In genomic region chr6:138171480-138172224, GRCm38 (mm10) we compare ENCODE assay signal across 7 mouse cellular contexts. TPM values are rescaled to one million over a fixed set of nuclear protein-coding genes. Genes with fewer than 3 reads are reported as not detected.
DNase-seq lines count a peak whose midpoint lies in the region; ATAC-seq and TF ChIP-seq lines count a peak whose summit lies in the region.

No protein-coding gene starts in this region.

- no peaks in the 10 kb centered on the region for H3K4me1 ChIP-seq in kidney, postnatal 0 days (replicated peaks; ENCODE audit: insufficient read depth, low read length)
- no peaks in the 10 kb centered on the region for H3K4me1 ChIP-seq in thymus, adult 2 months (replicated peaks; ENCODE audit: control insufficient read depth, insufficient read depth, low read length)

- in situ Hi-C loops in Patski (cut with MboI; ENCODE audit: low pct_unique_long_range_greater_than_20kb) = no loop called here

- WGBS in kidney, postnatal 0 days = 48% methylated on average over 15 of the region's 15 CpGs
- 73% methylated on average over 15 of the region's 15 CpGs for WGBS in thymus, adult 2 months

- no peak overlapping the region for H3K4me2 ChIP-seq in kidney, postnatal 0 days (ENCODE audit: low read length)

- H3K4me3 ChIP-seq in kidney, postnatal 0 days (replicated peaks; ENCODE audit: low read depth, low read length) = no peak overlapping the region
- H3K4me3 ChIP-seq in thymus, adult 2 months (ENCODE audit: control insufficient read depth, insufficient read depth, low read length) = no peak overlapping the region

- TF ChIP-seq POLR2A in thymus, adult 2 months (IDR thresholded peaks at IDR 0.05; ENCODE audit: control insufficient read depth, extremely low read depth, insufficient read depth, low read length, poor library complexity) = no peak

- TF ChIP-seq CTCF in Patski (IDR thresholded peaks at IDR 0.05) = peak; percentile 45
- peak; percentile 81 for TF ChIP-seq CTCF in kidney, postnatal 0 days (IDR thresholded peaks at IDR 0.05; ENCODE audit: low read depth)
- no peak for TF ChIP-seq CTCF in thymus, adult 2 months (IDR thresholded peaks at IDR 0.05; ENCODE audit: borderline replicate concordance, control insufficient read depth, extremely low read depth, insufficient read depth, low read length, poor library complexity)

- no peaks in the 10 kb centered on the region for H3K27me3 ChIP-seq in Patski
- no peaks in the 10 kb centered on the region for H3K27me3 ChIP-seq in kidney, postnatal 0 days (ENCODE audit: insufficient read depth, low read length)
- H3K27me3 ChIP-seq in thymus, adult 2 months (ENCODE audit: control insufficient read depth, insufficient read depth, low read length) = no peaks in the 10 kb centered on the region

- H3K9me3 ChIP-seq in kidney, postnatal 0 days (replicated peaks; ENCODE audit: low read length) = no peaks in the 10 kb centered on the region

- H3K36me3 ChIP-seq in kidney, postnatal 0 days (ENCODE audit: insufficient read depth, low read length) = no peaks in the 10 kb centered on the region
- H3K36me3 ChIP-seq in thymus, adult 2 months (ENCODE audit: control insufficient read depth, insufficient read depth, low read length) = no peaks in the 10 kb centered on the region

- CTCF ChIA-PET in Patski (lab: Charles Lee) = no interaction called here

- DNase-seq in Patski (ENCODE audit: low read depth, low spot score) = no peak
- DNase-seq in brain, embryonic 18.5 days (ENCODE audit: low read depth, low spot score) = peak; percentile 49
- DNase-seq in heart, adult 9 months (ENCODE audit: low spot score in 2 of 2) = peak; percentile 17 to 31
- DNase-seq in kidney, postnatal 0 days (ENCODE audit: low spot score) = peak; percentile 81
- DNase-seq in lung, postnatal 14 days = peak; percentile 2
- DNase-seq in right cerebral cortex, postnatal 25 days = peak; percentile 29
- no peak for DNase-seq in thymus, adult 2 months

- POLR2A ChIA-PET in Patski (lab: Charles Lee) = no interaction called here

- H3K27ac ChIP-seq in kidney, postnatal 0 days = no peak overlapping the region
- no peak overlapping the region for H3K27ac ChIP-seq in thymus, adult 2 months (ENCODE audit: control insufficient read depth, insufficient read depth, low read length)

- H3K9ac ChIP-seq in kidney, postnatal 0 days (ENCODE audit: low read depth, low read length) = no peak overlapping the region

- no peak for ATAC-seq in Patski
- ATAC-seq in kidney, postnatal 0 days (replicated peaks; ENCODE audit: low FRiP score, low read depth) = peak; percentile 52; the same call in 1 of the 2 replicates

RNA-seq across cellular contexts. Expression of gene Mgst1, which starts 31.5 kb away (rescaled TPM):
- 126 TPM for polyA plus RNA-seq in Patski (2021)
- polyA plus RNA-seq in kidney, postnatal 0 days (2015; fragmentation: Nextera tagmentation; extraction: Ambion mirVana) = 394 and 439 TPM in 2 replicates
- 95.0 and 98.1 TPM in 2 replicates for polyA plus RNA-seq in thymus, adult 2 months (2012; rRNA removed)

Comparison
In these comparisons a context has a peak if more than half of its experiments do, and no peak if none do; other contexts are left out.
1. DNase-seq: peak in brain, embryonic 18.5 days (single experiment), heart, adult 9 months (2 of 2), kidney, postnatal 0 days (single experiment), lung, postnatal 14 days (single experiment) and right cerebral cortex, postnatal 25 days (single experiment); none in Patski (single experiment) and thymus, adult 2 months (single experiment).